Mouse (Mus musculus) embryo, embryonic 10 days (tissue): Measurements from ENCODE around the gene Col23a1.
A peak's percentile ranks its signal among the peaks of the same experiment; 100 is the strongest.
"Not testable (repeated sequence)": the region's sequence is repeated elsewhere in the genome, so short reads cannot be mapped to it uniquely, and the experiment has no call there.

Source experiments
- DNase-seq: peaks from one replicate; pipeline ENCODE4 v3.0.0-alpha.2; 2015; ENCODE audit warnings: low spot score

Gene Col23a1

DNA sequence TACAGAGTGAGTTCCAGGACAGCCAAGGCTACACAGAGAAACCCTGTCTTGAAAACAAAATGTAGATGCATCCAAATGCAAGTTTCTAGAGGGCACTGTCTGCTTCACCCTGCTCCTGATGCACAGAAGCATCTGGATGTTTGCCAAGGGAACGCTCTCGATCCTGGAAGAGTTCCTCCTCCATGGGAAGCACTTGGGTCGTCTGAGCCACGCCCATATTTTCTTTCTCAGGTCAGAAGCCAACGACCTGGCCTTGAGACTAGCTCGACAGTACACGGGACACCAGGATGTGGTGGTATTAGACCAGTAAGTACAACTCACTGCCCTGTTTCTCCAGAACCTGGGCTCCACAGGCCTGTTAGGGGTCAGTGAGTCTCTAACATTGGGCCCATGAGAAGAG lies 301.4 kb downstream of the Col23a1 start:
- no peak for DNase-seq

DNA sequence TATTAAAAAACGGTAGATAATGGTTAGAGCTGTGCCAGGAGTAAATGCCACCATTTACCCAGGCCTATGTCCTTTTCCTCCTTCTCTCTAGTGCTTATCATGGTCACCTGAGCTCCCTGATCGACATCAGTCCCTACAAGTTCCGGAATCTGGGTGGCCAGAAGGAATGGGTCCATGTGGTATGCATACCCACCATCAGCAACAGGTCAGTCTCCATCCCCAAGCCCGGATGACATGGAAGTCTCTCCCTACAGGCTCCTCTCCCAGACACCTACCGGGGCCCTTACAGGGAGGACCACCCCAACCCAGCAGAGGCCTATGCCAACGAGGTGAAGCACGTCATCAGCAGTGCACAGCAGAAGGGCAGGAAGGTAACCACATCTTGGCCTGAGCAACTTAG lies 302.2 kb downstream of the Col23a1 start:
- DNase-seq: no peak

DNA sequence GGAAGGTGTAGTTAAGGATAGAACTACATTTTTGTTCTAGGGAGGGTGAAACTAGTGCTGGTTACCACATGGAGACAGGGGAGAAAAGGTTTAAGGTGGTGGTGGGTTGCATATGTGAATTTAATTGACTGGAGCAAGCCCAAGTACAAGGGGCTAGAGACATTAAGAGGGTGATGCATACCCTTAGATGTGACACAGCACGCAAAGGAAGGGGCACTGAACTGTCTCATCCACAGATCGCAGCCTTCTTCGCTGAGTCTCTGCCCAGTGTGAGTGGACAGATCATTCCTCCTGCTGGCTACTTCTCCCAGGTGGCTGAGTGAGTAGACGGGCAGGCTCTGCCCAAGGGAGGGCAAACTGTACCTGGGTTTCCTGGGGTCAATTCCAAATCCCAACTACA lies 303.6 kb downstream of the Col23a1 start:
- no peak for DNase-seq

DNA sequence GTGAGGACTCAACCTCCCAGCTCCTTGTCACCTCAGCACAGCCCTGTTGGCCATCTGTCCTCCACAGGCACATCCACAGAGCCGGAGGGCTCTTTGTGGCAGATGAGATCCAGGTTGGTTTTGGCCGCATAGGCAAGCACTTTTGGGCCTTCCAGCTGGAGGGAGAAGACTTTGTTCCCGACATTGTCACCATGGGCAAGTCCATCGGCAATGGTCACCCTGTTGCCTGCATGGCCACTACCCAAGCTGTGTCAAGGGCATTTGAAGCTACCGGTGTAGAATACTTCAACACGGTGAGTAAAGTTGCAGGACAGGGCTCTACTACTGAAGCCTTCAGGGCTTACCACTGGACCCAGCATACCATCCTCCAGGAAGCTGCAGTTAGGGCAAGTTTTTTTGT lies 304.1 kb downstream of the Col23a1 start:
- DNase-seq: no peak

DNA sequence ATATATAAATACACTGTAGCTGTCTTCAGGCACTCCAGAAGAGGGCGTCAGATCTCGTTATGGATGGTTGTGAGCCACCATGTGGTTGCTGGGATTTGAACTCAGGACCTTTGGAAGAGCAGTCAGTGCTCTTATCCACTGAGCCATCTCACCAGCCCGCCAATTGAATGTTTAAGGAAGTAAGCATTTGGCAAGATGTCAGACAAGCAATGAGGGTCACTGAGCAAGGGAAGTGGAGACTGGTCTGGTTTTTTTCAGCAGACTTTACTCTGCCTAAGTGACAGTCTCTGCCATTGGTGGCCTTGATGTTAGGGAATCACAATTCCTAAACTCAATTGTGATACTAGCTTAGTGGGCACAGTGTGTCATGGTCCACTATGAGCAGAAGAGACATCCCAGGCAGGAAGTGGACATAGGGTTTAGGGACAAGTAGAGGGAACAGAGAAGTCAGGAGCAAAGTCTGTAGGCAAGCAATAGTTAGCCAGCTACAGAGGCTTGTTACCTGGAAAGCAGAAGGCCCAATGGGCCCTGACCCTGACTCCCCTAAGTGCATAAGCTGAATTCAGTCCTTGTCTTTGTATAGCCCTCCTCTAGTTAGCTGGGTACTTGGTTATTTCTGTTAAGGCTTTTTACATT lies 305.1 kb downstream of the Col23a1 start:
- DNase-seq: no peak

DNA sequence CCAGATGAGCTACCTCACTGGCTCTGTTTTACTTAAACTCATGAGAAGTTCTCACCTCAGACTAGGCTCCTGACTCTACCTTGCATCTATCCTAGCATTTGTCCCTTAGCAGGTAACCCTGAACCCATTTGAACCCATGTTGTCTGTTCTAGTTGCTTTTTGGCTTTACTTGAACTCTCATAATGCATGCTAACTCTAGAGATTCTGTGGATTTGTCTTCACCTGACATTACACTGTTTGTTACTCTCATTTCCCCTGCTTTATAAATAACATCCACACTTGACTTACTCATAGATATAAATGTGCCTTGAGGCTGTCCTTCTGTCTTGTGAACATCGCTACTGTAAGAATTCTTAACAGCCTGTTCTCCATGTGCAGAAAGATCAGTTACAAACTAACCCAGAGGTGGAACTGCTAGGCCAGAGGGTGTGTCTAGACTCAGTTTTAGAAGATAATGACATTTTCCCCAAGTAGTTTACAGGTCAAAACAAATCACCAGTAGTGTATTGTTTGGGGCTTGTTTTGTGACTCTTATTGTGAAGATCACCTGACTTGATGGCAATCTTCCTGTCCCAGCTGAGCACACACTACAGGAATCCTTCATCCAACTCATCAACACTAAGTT lies 305.9 kb downstream of the Col23a1 start:
- DNase-seq: no peak

DNA sequence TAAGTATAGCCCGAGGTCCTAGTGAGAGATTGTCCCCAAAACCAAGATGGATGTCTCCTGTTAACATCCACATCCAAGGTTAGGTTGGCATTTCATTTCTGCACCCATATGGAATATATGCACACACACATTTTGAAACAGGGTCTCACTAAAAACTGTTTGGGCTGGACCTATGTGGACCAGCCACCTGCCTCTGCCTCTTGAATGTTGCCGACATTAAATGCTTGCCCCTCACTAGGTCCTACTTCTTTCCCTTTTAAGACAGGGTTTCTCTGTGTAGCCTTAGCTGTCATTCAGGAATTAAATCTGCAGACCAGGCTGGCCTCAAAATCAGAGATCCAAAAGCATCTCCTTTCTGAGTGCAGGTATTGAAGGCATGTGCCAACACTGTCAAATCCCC lies 307.8 kb downstream of the Col23a1 start:
- DNase-seq: no peak

DNA sequence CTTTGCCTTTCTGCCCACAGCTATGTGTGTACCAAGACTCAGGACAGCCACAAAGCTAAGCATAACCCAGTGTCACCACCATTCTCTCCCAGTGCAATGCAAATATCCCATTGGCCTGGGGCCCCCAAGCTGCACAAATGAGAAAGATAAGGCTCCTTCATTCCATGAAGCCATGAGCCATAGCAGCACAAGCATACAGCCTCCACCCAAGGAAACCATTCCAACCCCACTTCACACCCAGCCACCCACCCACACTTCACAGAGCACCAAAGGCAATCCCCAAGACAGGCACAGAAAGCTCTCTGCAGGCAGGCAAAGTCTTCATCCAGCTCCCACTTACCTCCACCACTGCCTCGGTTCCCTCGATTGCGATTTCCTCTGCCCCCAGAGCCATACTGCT lies 312.5 kb downstream of the Col23a1 start:
- DNase-seq: no peak

DNA sequence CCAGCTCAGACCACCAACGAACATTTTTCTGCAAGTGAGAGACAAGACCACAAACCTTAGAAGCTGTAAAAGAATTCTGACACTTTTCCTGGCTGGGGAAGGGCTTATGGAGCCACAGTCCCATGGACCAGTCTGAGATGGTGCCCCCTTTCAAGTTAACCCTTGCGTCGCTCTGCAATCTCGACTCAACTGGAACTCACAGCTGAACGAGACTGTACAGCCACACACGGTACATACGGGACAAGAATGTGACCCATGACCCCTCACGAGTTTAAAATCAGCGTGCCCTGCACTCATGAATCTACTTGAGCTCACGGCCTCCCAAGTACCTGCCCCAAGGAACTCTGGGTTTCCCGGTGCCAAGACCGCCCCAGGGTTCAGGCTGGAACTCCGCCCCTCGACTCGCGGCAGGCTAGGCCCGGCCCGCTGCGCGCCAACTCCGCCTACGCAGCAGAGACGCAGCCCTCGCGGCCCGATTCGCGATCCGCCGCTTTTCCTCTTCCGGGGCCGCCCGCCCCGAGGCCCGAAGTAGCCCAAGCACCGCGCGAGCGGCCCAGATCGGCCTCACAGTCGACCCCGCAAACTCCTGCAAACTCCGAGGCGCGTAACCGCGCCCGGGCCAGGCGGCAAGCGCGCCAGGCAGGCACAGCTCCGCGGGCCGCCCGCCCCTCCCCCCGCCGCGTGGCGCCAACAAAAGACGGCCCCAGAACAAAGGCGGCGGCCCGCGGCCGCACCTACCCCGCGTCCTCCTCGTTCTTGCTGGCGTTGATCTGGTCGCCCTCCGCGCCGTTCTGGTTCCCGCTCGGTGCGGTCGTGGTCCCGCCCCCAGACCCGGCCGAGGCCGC lies 316.1 kb downstream of the Col23a1 start:
- peak; percentile 86 for DNase-seq

DNA sequence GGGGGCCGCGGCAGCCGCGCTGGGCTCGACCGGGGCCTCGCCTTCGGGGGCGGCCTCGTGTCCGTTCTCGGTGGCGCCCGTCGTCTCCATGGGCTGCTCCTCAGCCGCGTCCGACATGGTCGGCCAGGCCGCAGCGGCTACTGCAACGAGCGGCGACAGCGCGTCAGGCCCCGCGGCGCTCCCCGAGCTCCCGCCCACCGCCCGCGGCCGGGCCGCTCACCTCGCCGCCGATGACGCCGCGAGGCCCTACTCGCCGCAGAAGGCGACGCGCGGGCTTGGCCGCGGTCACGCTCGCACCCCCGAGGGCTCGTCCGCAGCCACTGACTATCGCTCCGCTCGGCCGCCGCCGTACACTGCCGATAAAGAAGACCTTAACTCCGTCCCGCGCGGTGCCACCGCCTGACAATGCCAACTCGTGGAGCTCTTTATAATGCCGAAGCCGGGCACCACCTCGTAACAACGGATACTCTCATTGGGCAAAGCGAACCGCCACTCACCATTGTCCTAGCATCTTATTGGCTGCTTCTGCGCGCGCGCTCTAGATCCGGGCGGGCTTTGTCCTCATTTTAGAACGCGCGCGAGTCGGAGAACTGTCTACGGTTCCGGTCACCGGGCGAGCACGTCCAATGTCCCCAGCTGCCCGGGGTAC lies 316.9 kb downstream of the Col23a1 start, which contains the start of gene Hnrnpab:
Hnrnpab (minus strand) TSS at position 401 of the 649 bp plus-strand sequence.
- DNase-seq: peak; percentile 99

DNA sequence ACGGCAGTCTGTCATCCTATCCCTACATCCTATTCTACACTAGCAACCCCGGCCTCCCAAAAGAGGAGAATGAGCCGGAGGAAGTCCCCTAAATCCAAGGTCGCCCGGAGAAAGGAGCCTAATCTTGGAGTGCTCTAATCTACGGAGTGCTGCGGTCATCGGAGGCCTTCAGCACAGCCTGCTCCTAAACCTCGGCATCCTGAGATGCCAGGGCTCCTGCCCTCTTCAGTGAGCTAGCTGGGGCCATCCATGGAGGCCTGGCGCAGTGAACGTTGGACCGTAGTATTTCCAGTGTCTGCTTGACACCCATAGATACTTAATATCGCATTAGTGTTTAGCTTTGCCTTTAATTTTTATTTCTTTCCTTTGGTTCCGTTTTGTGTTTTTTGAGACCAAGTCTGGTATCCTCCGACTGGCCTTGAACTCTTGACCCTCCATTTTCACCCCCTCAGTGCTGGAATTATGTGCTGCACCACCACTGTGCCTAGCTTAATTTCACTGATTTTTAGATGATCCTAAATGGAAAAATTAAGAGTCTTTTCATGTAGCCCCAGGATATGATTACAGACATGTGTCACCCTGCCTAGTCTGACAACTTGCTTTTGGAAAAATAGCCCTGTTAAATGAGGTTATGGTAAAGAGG lies 317.5 kb downstream of the Col23a1 start:
- no peak for DNase-seq

DNA sequence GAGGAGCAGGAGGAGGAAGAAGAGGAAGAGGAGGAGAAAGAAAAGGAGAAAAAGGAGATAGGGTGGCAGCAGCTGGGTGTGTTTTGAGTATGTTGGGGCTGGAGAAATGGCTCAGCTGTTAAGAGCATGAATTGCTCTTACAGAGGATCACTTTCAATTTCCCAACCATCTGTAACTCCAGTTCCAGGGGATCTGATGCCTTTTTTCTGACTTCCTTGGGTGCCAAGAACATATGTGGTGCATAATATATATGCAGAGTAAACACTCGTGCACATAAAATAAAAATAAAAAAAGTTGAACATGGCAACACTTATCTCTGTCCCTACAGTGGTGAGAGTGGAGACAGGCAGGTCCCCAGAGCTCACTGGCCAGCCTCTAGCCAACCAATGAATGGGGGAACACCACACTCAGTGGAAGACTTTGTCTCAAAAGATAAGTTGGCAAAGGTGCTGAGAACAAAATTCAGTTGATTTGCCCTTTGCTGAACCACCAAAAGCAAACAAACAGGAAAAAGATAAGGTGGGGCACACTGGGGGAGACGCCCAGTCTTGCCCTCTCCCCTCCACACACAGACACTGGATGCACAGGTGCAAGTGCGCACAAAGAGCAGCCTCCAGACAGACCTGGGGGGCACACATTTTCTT lies 319.7 kb downstream of the Col23a1 start:
- DNase-seq: no peak

DNA sequence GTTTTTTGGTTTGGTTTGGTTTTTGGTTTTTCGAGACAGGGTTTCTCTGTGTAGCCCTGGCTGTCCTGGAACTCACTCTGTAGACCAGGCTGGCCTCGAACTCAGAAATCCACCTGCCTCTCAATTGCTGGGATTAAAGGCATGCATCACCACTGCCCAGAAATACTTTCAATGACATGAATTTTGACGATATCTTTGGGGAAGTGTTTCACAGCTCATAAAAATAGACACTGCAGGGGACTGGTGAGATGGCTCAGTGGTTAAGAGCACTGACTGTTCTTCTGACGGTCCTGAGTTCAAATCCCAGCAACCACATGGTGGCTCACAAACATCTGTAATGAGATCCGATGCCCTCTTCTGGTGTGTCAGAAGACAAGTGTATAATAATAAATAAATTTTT lies 320.2 kb downstream of the Col23a1 start:
- not testable (repeated sequence) for DNase-seq

DNA sequence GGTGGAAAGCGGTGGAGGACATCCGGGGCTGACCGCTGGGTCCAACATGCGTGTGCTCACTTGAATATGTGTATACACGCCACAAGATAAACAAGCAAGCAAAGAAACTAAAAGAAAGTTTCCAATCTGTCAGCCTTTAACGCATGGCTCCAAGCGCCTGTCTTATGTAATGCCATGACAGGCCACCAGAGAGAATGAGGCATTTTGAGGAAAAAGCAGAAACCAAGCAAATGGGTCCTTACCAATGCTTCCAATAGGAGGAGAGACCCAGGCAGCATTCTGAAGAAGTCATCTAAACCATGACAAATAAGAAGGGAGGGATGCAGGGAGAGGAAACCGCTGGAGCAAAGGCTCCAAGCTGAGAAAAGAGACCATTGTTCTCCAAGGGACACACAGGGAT lies 324.5 kb downstream of the Col23a1 start:
- no peak for DNase-seq

DNA sequence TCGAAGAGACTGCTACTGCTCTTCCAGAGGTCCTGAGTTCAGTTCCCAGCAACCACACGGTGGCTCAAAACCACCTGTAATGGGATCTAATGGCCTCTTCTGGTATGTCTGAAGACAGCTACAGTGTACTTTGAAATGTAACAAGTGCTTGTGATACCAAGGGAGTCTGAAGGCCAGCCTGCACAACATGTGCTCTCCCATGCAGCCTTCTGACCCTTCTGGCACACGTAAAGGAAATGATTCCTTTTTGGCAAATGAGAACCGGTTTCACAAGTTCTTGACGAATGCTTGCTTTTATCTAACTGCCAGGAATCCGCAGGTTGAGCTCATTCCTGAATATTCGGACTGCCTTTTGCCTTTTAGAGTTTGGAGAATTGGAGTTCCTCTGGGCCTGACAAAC lies 325.4 kb downstream of the Col23a1 start:
- DNase-seq: no peak

DNA sequence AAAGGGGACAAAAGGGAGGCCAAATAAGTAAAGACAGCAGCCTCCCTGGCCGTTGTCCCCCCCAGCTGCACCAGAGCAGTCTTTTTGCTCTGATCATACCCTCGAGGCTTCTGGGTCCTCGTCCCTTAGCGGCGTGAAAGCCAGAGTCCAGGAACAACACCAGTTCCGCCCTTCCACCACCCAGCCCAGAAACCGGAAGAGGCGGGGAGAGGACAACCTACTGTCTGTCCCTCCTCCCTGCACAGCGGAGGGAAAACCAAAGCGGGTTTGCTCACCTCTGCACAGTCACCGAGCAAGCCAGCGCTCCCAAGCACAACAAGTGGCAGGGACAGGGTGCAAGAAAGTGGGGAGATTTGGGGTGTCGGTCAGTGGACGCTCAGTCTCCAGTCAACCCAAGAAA lies 325.9 kb downstream of the Col23a1 start:
- DNase-seq: peak; percentile 82

DNA sequence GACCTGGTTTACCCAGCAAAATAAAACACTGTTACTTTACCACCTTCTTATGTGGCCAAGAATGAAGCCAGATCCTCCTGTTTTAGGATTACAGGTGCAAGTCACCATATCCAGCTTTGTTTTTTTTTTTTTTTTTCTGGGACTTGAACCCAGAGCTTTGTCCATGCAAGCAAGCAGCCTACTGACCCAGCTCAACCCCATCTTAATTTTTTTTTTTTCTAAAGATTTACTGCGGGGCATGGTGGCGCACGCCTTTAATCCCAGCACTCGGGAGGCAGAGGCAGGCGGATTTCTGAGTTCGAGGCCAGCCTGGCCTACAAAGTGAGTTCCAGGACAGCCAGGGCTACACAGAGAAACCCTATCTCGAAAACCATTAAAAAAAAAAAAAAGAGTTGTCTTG lies 326.4 kb downstream of the Col23a1 start:
- DNase-seq: not testable (repeated sequence)

DNA sequence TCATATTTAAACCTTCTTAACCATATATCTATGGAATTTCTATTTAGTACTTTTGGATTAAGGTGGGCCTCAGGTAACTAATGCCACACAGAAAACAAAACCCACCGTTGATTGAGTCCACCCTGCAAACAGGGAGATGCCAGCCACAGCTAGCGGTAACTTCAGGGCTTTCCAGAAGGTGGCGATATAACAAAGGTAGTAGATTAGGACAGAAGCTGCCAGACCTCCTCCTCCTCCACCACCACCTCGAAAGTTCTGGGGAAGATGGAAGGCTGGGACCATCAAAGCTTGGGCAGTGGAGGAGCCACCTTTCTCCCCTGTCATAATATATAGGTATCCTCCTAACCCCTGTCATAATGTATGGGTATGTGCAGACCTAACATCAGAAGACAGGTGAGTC lies 328.0 kb downstream of the Col23a1 start:
- DNase-seq: peak; percentile 87

DNA sequence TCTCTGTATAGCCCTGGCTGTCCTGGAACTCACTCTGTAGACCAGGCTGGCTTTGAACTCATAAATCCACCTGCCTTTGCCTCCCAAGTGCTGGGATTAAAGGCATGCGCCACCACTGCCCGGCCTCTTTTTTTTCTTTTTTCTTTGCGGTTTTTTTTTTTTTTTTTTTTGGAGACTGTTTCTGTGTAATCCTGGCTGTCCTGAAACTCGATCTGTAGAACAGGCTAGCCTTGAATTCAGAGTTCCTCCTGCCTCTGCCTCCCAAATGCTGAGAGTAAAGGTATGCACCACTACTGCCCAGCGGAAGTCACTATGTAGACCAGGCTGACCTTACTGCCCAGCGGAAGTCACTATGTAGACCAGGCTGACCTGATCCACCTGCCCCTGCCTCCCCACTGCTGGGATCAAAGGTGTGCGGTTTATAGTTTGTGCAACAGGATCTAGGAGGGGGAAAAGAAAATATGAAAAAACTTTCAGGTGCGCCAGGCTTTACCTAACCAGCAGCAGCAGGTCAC lies 329.2 kb downstream of the Col23a1 start:
- DNase-seq: no peak

DNA sequence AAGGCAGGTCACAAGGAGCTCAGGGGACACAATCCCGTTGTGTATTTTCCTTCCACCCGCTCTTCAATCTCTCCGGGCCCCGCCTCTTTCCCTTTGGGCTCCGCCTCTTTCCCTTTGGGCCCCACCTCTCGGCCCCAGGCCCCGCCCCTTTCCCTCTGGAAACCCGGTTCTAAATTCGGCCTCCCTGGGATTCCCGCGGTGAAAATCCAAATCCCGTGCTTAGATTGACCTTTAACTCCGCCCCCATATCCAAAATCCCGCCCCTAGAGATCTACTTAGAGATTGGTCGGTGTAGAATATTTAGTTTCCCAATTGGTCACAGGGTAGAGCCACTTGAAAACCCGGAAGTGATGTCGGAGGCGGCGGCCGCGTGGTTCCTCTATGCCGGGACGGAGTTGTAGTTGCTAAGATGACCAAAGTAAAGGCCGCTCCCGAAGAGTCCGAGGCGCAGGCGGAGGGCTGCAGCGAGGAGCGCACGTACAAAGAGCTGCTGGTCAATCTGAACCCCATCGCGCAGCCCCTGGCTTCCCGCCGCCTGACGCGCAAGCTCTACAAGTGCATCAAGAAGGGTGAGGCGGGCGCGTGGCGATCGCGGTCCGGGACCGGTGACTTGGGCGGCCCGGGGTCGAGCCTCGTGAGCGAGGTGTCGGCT lies 329.8 kb downstream of the Col23a1 start, which contains the start of gene Nhp2:
Nhp2 (plus strand) TSS at position 327 of the 652 bp plus-strand sequence.
- DNase-seq: peak; percentile 93

DNA sequence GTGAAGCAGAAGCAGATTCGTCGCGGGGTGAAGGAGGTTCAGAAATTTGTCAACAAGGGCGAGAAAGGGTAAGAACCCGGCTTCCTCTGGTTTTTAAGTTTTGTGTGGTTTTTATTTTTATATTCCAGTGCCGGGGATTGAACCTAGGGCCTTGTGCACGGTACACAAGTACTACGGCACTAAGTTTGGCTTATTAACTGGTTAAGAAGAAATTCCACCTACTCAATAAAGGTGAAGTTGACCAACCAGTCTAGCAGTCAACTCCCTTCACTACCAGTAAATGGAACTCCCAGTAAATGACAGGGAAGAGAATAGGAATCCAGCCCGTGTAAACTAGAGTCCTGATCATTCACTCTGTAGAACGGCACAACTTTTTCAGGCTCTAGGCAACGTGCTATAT lies 330.4 kb downstream of the Col23a1 start:
- no peak for DNase-seq
